Mouse (Mus musculus): ENCODE data around the gene Foxj2. TPM values are rescaled to one million over a fixed set of nuclear protein-coding genes. Genes with fewer than 3 reads are reported as not detected.

Foxj2 gene
- polyA plus RNA-seq, 1 experiment from 2014 or later: 8.3 TPM

GRCm38 (mm10) chr6:122801301-122801800, 18.4 kb upstream of the Foxj2 start, which contains the start of gene Slc2a3:
Slc2a3 (minus strand) TSS chr6:122801640.
- ATAC-seq (replicated peaks): peak; percentile 83
- Histone ChIP-seq H3K27ac (peak within 1 kb of the TSS; percentile 66), H3K9ac (peak within 1 kb of the TSS; percentile 62), H3K4me3 (peak within 1 kb of the TSS; percentile 54), H3K36me3 (replicated peaks) (no peaks in the 10 kb centered on the region), H3K9me3 (no peaks in the 10 kb centered on the region), H3K27me3 (replicated peaks) (peaks cover 7% of the 10 kb centered on the region), H3K4me1 (peaks cover 13% of the 10 kb centered on the region), H3K4me2 (peak within 1 kb of the TSS; percentile 84)
- 1% methylated on average over 42 of the region's 46 CpGs for WGBS

GRCm38 (mm10) chr6:122801801-122802514, 17.8 kb upstream of the Foxj2 start:
- H3K4me3 ChIP-seq: peak overlapping the region; percentile 54
- H3K4me1 ChIP-seq: peaks cover 13% of the 10 kb centered on the region
- peak; percentile 81 for ATAC-seq (replicated peaks)
- no peaks in the 10 kb centered on the region for H3K9me3 ChIP-seq
- 1% methylated on average over 34 of the region's 34 CpGs for WGBS
- H3K9ac ChIP-seq: peak overlapping the region; percentile 62
- peak overlapping the region; percentile 66 for H3K27ac ChIP-seq
- peak overlapping the region; percentile 84 for H3K4me2 ChIP-seq
- no peaks in the 10 kb centered on the region for H3K36me3 ChIP-seq (replicated peaks)
- H3K27me3 ChIP-seq (replicated peaks): peaks cover 7% of the 10 kb centered on the region

- Histone ChIP-seq H3K27me3 (replicated peaks) (peaks cover 7% of the 10 kb centered on the region), H3K9me3 (no peaks in the 10 kb centered on the region), H3K4me2 (no peak overlapping the region), H3K9ac (no peak overlapping the region), H3K27ac (no peak overlapping the region), H3K36me3 (replicated peaks) (no peaks in the 10 kb centered on the region), H3K4me1 (peaks cover 13% of the 10 kb centered on the region), H3K4me3 (no peak overlapping the region)
- no peak for ATAC-seq (replicated peaks)
- 27% methylated on average over 5 of the region's 5 CpGs for WGBS
Measured at GRCm38 (mm10) chr6:122804418-122804817, 15.3 kb upstream of the Foxj2 start.

GRCm38 (mm10) chr6:122810022-122810614, 9.6 kb upstream of the Foxj2 start:
- peak overlapping the region; percentile 98 for H3K27ac ChIP-seq
- H3K9ac ChIP-seq: peak overlapping the region; percentile 50
- ATAC-seq (replicated peaks): peak; percentile 6
- WGBS: 2% methylated on average over 11 of the region's 11 CpGs
- H3K27me3 ChIP-seq (replicated peaks): no peaks in the 10 kb centered on the region
- no peaks in the 10 kb centered on the region for H3K9me3 ChIP-seq
- H3K4me2 ChIP-seq: peak overlapping the region; percentile 60
- no peaks in the 10 kb centered on the region for H3K36me3 ChIP-seq (replicated peaks)
- H3K4me3 ChIP-seq: peak overlapping the region; percentile 70
- H3K4me1 ChIP-seq: peaks cover 11% of the 10 kb centered on the region

GRCm38 (mm10) chr6:122810615-122811279, 9.0 kb upstream of the Foxj2 start:
- WGBS: under 1% methylated on average over 30 of the region's 30 CpGs
- peaks cover 11% of the 10 kb centered on the region for H3K4me1 ChIP-seq
- H3K4me3 ChIP-seq: peak overlapping the region; percentile 70
- H3K36me3 ChIP-seq (replicated peaks): no peaks in the 10 kb centered on the region
- H3K4me2 ChIP-seq: peak overlapping the region; percentile 60
- no peaks in the 10 kb centered on the region for H3K27me3 ChIP-seq (replicated peaks)
- no peaks in the 10 kb centered on the region for H3K9me3 ChIP-seq
- peak; percentile 99 for ATAC-seq (replicated peaks)
- H3K27ac ChIP-seq: peak overlapping the region; percentile 98
- peak overlapping the region; percentile 71 for H3K9ac ChIP-seq

GRCm38 (mm10) chr6:122811280-122811652, 8.4 kb upstream of the Foxj2 start:
- Histone ChIP-seq H3K36me3 (replicated peaks) (no peaks in the 10 kb centered on the region), H3K4me3 (peak overlapping the region; percentile 70), H3K27ac (peak overlapping the region; percentile 98), H3K27me3 (replicated peaks) (no peaks in the 10 kb centered on the region), H3K4me2 (peak overlapping the region; percentile 60), H3K9me3 (no peaks in the 10 kb centered on the region), H3K9ac (peak overlapping the region; percentile 71), H3K4me1 (peaks cover 11% of the 10 kb centered on the region)
- under 1% methylated on average over 38 of the region's 38 CpGs for WGBS
- ATAC-seq (replicated peaks): peak; percentile 95

GRCm38 (mm10) chr6:122811771-122812600, 7.7 kb upstream of the Foxj2 start:
- 0 out of 2 replicates have a peak, but pooled peaks have one; percentile 16 for ATAC-seq (replicated peaks)
- no peaks in the 10 kb centered on the region for H3K27me3 ChIP-seq (replicated peaks)
- H3K4me2 ChIP-seq: peak overlapping the region; percentile 60
- H3K27ac ChIP-seq: peak overlapping the region; percentile 98
- H3K4me1 ChIP-seq: peaks cover 11% of the 10 kb centered on the region
- H3K4me3 ChIP-seq: peak overlapping the region; percentile 70
- H3K9me3 ChIP-seq: no peaks in the 10 kb centered on the region
- peak overlapping the region; percentile 71 for H3K9ac ChIP-seq
- 25% methylated on average over 16 of the region's 16 CpGs for WGBS
- H3K36me3 ChIP-seq (replicated peaks): no peaks in the 10 kb centered on the region

GRCm38 (mm10) chr6:122812716-122813115, 7.0 kb upstream of the Foxj2 start:
- ATAC-seq (replicated peaks): no peak
- H3K36me3 ChIP-seq (replicated peaks): no peaks in the 10 kb centered on the region
- no peaks in the 10 kb centered on the region for H3K9me3 ChIP-seq
- no peak overlapping the region for H3K4me2 ChIP-seq
- no peak overlapping the region for H3K4me3 ChIP-seq
- H3K4me1 ChIP-seq: peaks cover 11% of the 10 kb centered on the region
- 87% methylated on average over 4 of the region's 4 CpGs for WGBS
- H3K27ac ChIP-seq: no peak overlapping the region
- no peaks in the 10 kb centered on the region for H3K27me3 ChIP-seq (replicated peaks)
- no peak overlapping the region for H3K9ac ChIP-seq

GRCm38 (mm10) chr6:122813640-122814039, 6.1 kb upstream of the Foxj2 start:
- ATAC-seq (replicated peaks): no peak
- 82% methylated on average over 4 of the region's 4 CpGs for WGBS
- no peak overlapping the region for H3K27ac ChIP-seq
- H3K4me2 ChIP-seq: no peak overlapping the region
- H3K4me1 ChIP-seq: peaks cover 11% of the 10 kb centered on the region
- no peaks in the 10 kb centered on the region for H3K9me3 ChIP-seq
- no peak overlapping the region for H3K9ac ChIP-seq
- H3K27me3 ChIP-seq (replicated peaks): no peaks in the 10 kb centered on the region
- no peaks in the 10 kb centered on the region for H3K36me3 ChIP-seq (replicated peaks)
- H3K4me3 ChIP-seq: no peak overlapping the region

- 0% methylated on average over 33 of the region's 38 CpGs for WGBS
- peak overlapping the region; percentile 66 for H3K27ac ChIP-seq
- H3K27me3 ChIP-seq (replicated peaks): no peaks in the 10 kb centered on the region
- H3K9me3 ChIP-seq: no peaks in the 10 kb centered on the region
- peak; percentile 77 for ATAC-seq (replicated peaks)
- H3K36me3 ChIP-seq (replicated peaks): no peaks in the 10 kb centered on the region
- H3K4me2 ChIP-seq: peak overlapping the region; percentile 85
- H3K9ac ChIP-seq: peak overlapping the region; percentile 79
- peaks cover 31% of the 10 kb centered on the region for H3K4me1 ChIP-seq
- H3K4me3 ChIP-seq: peak overlapping the region; percentile 78
Measured at GRCm38 (mm10) chr6:122820071-122820798, 521 bp downstream of the Foxj2 start.

All from midbrain, embryonic 15.5 days (tissue).